Mouse (Mus musculus) thymus, postnatal 0 days (tissue): Measurements from ENCODE around the gene Gm3072. TPM values are rescaled to one million over a fixed set of nuclear protein-coding genes. Genes with fewer than 3 reads are reported as not detected.
"Not testable (repeated sequence)": the region's sequence is repeated elsewhere in the genome, so short reads cannot be mapped to it uniquely, and the experiment has no call there.

ENCODE experiments used
- DNase-seq: peaks from one replicate; pipeline ENCODE4 v3.0.0-alpha.2; 2015; ENCODE audit warnings: low spot score
- polyA plus RNA-seq: library from polyadenylated mRNA; unstranded; fragments of >200 nt; fragmentation: Nextera tagmentation; extraction: Ambion mirVana; gene quantifications from 2 replicates; pipeline ENCODE4 v1.2.1, GENCODE M21; 2015

Gene Gm3072
- polyA plus RNA-seq, result not detected in 2 replicates

GRCm38 (mm10) chr14:41624512-41624911 is at the start of gene Gm3072:
Gene Gm3072, minus strand, starts transcription at chr14:41624612.
- not testable (repeated sequence) for DNase-seq

GRCm38 (mm10) chr14:41648176-41648575 is 23.8 kb upstream of the Gm3072 start:
- DNase-seq, result not testable (repeated sequence)

GRCm38 (mm10) chr14:41646387-41646786 is 22.0 kb upstream of the Gm3072 start, which contains the start of gene Gm3676:
Gene Gm3676, minus strand, starts transcription at chr14:41646487.
- not testable (repeated sequence) for DNase-seq

- not testable (repeated sequence) for DNase-seq
Observed at GRCm38 (mm10) chr14:41630144-41630543, 5.7 kb upstream of the Gm3072 start.

GRCm38 (mm10) chr14:41622535-41622934 is 1.9 kb downstream of the Gm3072 start:
- not testable (repeated sequence) for DNase-seq

GRCm38 (mm10) chr14:41610690-41611089 is 13.7 kb downstream of the Gm3072 start:
- not testable (repeated sequence) for DNase-seq

GRCm38 (mm10) chr14:41600935-41601334 is 23.5 kb downstream of the Gm3072 start:
- DNase-seq, result not testable (repeated sequence)

- DNase-seq, result not testable (repeated sequence)
Observed at GRCm38 (mm10) chr14:41586346-41586745, 38.1 kb downstream of the Gm3072 start.

- not testable (repeated sequence) for DNase-seq
Observed at GRCm38 (mm10) chr14:41572911-41573310, 51.5 kb downstream of the Gm3072 start, which contains the start of gene 1700049E17Rik2. Gene 1700049E17Rik2, plus strand, starts transcription at chr14:41573211.

Other genes starting within 250 kb of the Gm3072 start
- gene Gm7945, start 238.2 kb downstream of the Gm3072 start, polyA plus RNA-seq, result not detected in 2 replicates
- not detected in 2 replicates for gene Gm6482, start 216.3 kb downstream of the Gm3072 start, polyA plus RNA-seq
- not detected in 2 replicates for gene Gm7954, start 171.1 kb downstream of the Gm3072 start, polyA plus RNA-seq
- gene Gm3486, start 135.1 kb downstream of the Gm3072 start, polyA plus RNA-seq, result not detected in 2 replicates
- not detected in 2 replicates for gene Gm7970, start 69.0 kb downstream of the Gm3072 start, polyA plus RNA-seq
- not detected in 2 replicates for gene 1700049E17Rik2, start 51.4 kb downstream of the Gm3072 start, polyA plus RNA-seq
- gene Gm3676, start 21.9 kb upstream of the Gm3072 start, polyA plus RNA-seq, result not detected in 2 replicates
- gene Gm8068, start 77.3 kb upstream of the Gm3072 start, polyA plus RNA-seq, result not detected in 2 replicates
- gene Gm7929, start 126.0 kb upstream of the Gm3072 start, polyA plus RNA-seq, result not detected in 2 replicates
- gene Gm47189, start 147.8 kb upstream of the Gm3072 start, polyA plus RNA-seq, result not detected in 2 replicates